Mouse (Mus musculus): ENCODE results near the gene Rbpjl. TPM values are rescaled to one million over a fixed set of nuclear protein-coding genes. Genes with fewer than 3 reads are reported as not detected.

Rbpjl gene
- total and polyA plus RNA-seq, 3 experiments = 0.18 TPM; not detected in 2

- H3K4me3 ChIP-seq = no peak overlapping the region
- no peak overlapping the region for H3K27ac ChIP-seq
- no peaks in the 10 kb centered on the region for H3K4me1 ChIP-seq (ENCODE audit: control insufficient read depth, insufficient read depth, low read length)
- no peaks in the 10 kb centered on the region for H3K27me3 ChIP-seq (ENCODE audit: control insufficient read depth, insufficient read depth, low read length)
- no peaks in the 10 kb centered on the region for H3K79me2 ChIP-seq (replicated peaks; ENCODE audit: control insufficient read depth, insufficient read depth, low read length)
- no peak for DNase-seq
- intact Hi-C loops (cut with DNase I) = loop anchor here (2.0 kb wide), 1 partner anchor 75 kb away; the partner anchor contains the start of gene Pigt
- TF ChIP-seq CTCF (IDR thresholded peaks at IDR 0.05) (no peak), EP300 (IDR thresholded peaks at IDR 0.05; ENCODE audit: insufficient read depth, low read depth, low read length) (no peak), POLR2A (IDR thresholded peaks at IDR 0.05; ENCODE audit: insufficient read depth, low read depth, low read length) (no peak)
- no peak overlapping the region for H3K9ac ChIP-seq (ENCODE audit: low read depth, low read length)
- 87% methylated on average over 8 of the region's 8 CpGs for WGBS
- no peaks in the 10 kb centered on the region for H3K36me3 ChIP-seq (ENCODE audit: control insufficient read depth, insufficient read depth, low read length)
These were observed 19.0 kb downstream of the Rbpjl start for GRCm38 (mm10) chr2:164421979-164422378.

- no peak for DNase-seq
- no peaks in the 10 kb centered on the region for H3K4me1 ChIP-seq (ENCODE audit: control insufficient read depth, insufficient read depth, low read length)
- no peaks in the 10 kb centered on the region for H3K36me3 ChIP-seq (ENCODE audit: control insufficient read depth, insufficient read depth, low read length)
- no peak overlapping the region for H3K27ac ChIP-seq
- no peak overlapping the region for H3K4me3 ChIP-seq
- no peaks in the 10 kb centered on the region for H3K79me2 ChIP-seq (replicated peaks; ENCODE audit: control insufficient read depth, insufficient read depth, low read length)
- no peak for TF ChIP-seq CTCF (IDR thresholded peaks at IDR 0.05)
- no peak for TF ChIP-seq EP300 (IDR thresholded peaks at IDR 0.05; ENCODE audit: insufficient read depth, low read depth, low read length)
- TF ChIP-seq POLR2A (IDR thresholded peaks at IDR 0.05; ENCODE audit: insufficient read depth, low read depth, low read length) = no peak
- H3K9ac ChIP-seq (ENCODE audit: low read depth, low read length) = no peak overlapping the region
- WGBS = 73% methylated on average over 15 of the region's 15 CpGs
- intact Hi-C loops (cut with DNase I) = no loop called here
- H3K27me3 ChIP-seq (ENCODE audit: control insufficient read depth, insufficient read depth, low read length) = no peaks in the 10 kb centered on the region
These were observed 19.9 kb downstream of the Rbpjl start for GRCm38 (mm10) chr2:164422675-164423393.

- no peak for DNase-seq
- H3K27ac ChIP-seq = no peak overlapping the region
- H3K79me2 ChIP-seq (replicated peaks; ENCODE audit: control insufficient read depth, insufficient read depth, low read length) = no peaks in the 10 kb centered on the region
- no peaks in the 10 kb centered on the region for H3K27me3 ChIP-seq (ENCODE audit: control insufficient read depth, insufficient read depth, low read length)
- no peak overlapping the region for H3K9ac ChIP-seq (ENCODE audit: low read depth, low read length)
- TF ChIP-seq POLR2A (IDR thresholded peaks at IDR 0.05; ENCODE audit: insufficient read depth, low read depth, low read length) = no peak
- no peak for TF ChIP-seq EP300 (IDR thresholded peaks at IDR 0.05; ENCODE audit: insufficient read depth, low read depth, low read length)
- no peak overlapping the region for H3K4me3 ChIP-seq
- H3K36me3 ChIP-seq (ENCODE audit: control insufficient read depth, insufficient read depth, low read length) = no peaks in the 10 kb centered on the region
- 86% methylated on average over 11 of the region's 11 CpGs for WGBS
- no peaks in the 10 kb centered on the region for H3K4me1 ChIP-seq (ENCODE audit: control insufficient read depth, insufficient read depth, low read length)
- intact Hi-C loops (cut with DNase I) = no loop called here
These were observed 20.5 kb downstream of the Rbpjl start for GRCm38 (mm10) chr2:164423464-164423863.

GRCm38 (mm10) chr2:164424406-164424805 is 21.5 kb downstream of the Rbpjl start:
- Histone ChIP-seq H3K27me3 (ENCODE audit: control insufficient read depth, insufficient read depth, low read length) (no peaks in the 10 kb centered on the region), H3K79me2 (replicated peaks; ENCODE audit: control insufficient read depth, insufficient read depth, low read length) (no peaks in the 10 kb centered on the region), H3K9ac (ENCODE audit: low read depth, low read length) (no peak overlapping the region), H3K4me1 (ENCODE audit: control insufficient read depth, insufficient read depth, low read length) (no peaks in the 10 kb centered on the region), H3K27ac (no peak overlapping the region), H3K4me3 (no peak overlapping the region), H3K36me3 (ENCODE audit: control insufficient read depth, insufficient read depth, low read length) (no peaks in the 10 kb centered on the region)
- 91% methylated on average over 8 of the region's 8 CpGs for WGBS
- intact Hi-C loops (cut with DNase I) = no loop called here
- DNase-seq = no peak
- no peak for TF ChIP-seq EP300 (IDR thresholded peaks at IDR 0.05; ENCODE audit: insufficient read depth, low read depth, low read length)
- no peak for TF ChIP-seq POLR2A (IDR thresholded peaks at IDR 0.05; ENCODE audit: insufficient read depth, low read depth, low read length)
- TF ChIP-seq CTCF (IDR thresholded peaks at IDR 0.05) = no peak

GRCm38 (mm10) chr2:164425401-164425800 is 22.5 kb downstream of the Rbpjl start:
- TF ChIP-seq POLR2A (IDR thresholded peaks at IDR 0.05; ENCODE audit: insufficient read depth, low read depth, low read length) (no peak), CTCF (IDR thresholded peaks at IDR 0.05) (no peak), EP300 (IDR thresholded peaks at IDR 0.05; ENCODE audit: insufficient read depth, low read depth, low read length) (no peak)
- intact Hi-C loops (cut with DNase I) = no loop called here
- WGBS = 84% methylated on average over 5 of the region's 5 CpGs
- Histone ChIP-seq H3K27me3 (ENCODE audit: control insufficient read depth, insufficient read depth, low read length) (no peaks in the 10 kb centered on the region), H3K79me2 (replicated peaks; ENCODE audit: control insufficient read depth, insufficient read depth, low read length) (no peaks in the 10 kb centered on the region), H3K27ac (no peak overlapping the region), H3K36me3 (ENCODE audit: control insufficient read depth, insufficient read depth, low read length) (no peaks in the 10 kb centered on the region), H3K4me1 (ENCODE audit: control insufficient read depth, insufficient read depth, low read length) (no peaks in the 10 kb centered on the region), H3K4me3 (no peak overlapping the region), H3K9ac (ENCODE audit: low read depth, low read length) (no peak overlapping the region)
- no peak for DNase-seq

- TF ChIP-seq CTCF (IDR thresholded peaks at IDR 0.05) (no peak), EP300 (IDR thresholded peaks at IDR 0.05; ENCODE audit: insufficient read depth, low read depth, low read length) (no peak), POLR2A (IDR thresholded peaks at IDR 0.05; ENCODE audit: insufficient read depth, low read depth, low read length) (no peak)
- Histone ChIP-seq H3K4me3 (no peak overlapping the region), H3K27ac (no peak overlapping the region), H3K4me1 (ENCODE audit: control insufficient read depth, insufficient read depth, low read length) (no peaks in the 10 kb centered on the region), H3K9ac (ENCODE audit: low read depth, low read length) (no peak overlapping the region), H3K36me3 (ENCODE audit: control insufficient read depth, insufficient read depth, low read length) (no peaks in the 10 kb centered on the region), H3K79me2 (replicated peaks; ENCODE audit: control insufficient read depth, insufficient read depth, low read length) (no peaks in the 10 kb centered on the region), H3K27me3 (ENCODE audit: control insufficient read depth, insufficient read depth, low read length) (no peaks in the 10 kb centered on the region)
- intact Hi-C loops (cut with DNase I) = no loop called here
- WGBS = 56% methylated on average over 12 of the region's 12 CpGs
- no peak for DNase-seq
These were observed 23.2 kb downstream of the Rbpjl start for GRCm38 (mm10) chr2:164426121-164426520.
